Mouse (Mus musculus): ENCODE measurements at regions not wholly inside any gene's neighbourhood (a gene's known extent, or its start where the extent isn't known, plus 50 kb on each side); places are given as distances from the start of the nearest gene placed in this dataset.

DNA sequence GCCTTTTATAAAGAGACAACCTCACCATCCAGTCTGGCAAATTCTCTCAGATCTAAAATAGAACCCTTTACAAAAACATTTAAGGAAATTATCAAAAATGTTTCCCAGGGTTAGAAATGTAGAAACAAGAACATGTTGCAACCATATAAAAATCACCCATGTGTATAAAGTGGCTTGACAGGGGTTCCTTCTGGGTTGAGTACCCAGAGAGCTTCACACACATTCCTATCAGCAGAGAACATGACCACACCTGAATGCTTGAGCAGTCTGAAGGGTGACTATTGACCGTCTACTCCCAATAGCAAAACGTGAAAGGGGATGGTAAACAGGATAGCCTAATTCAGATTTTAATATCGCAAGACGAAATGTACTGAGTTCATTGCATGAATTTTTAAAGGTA is 57.8 kb upstream of the Zfand5 start:
- H3K9ac ChIP-seq = no peak overlapping the region
- no peak for DNase-seq (ENCODE audit: low spot score)
- no peaks in the 10 kb centered on the region for H3K27me3 ChIP-seq (ENCODE audit: control insufficient read depth, insufficient read depth, low read length)
- no peak overlapping the region for H3K4me3 ChIP-seq (replicated peaks; ENCODE audit: low read length)
- WGBS = 89% methylated on average over 4 of the region's 4 CpGs
- no peak overlapping the region for H3K27ac ChIP-seq
- no peaks in the 10 kb centered on the region for H3K4me1 ChIP-seq (replicated peaks; ENCODE audit: control insufficient read depth, insufficient read depth, low read length)
- no peaks in the 10 kb centered on the region for H3K9me3 ChIP-seq (ENCODE audit: control insufficient read depth, low read length)
- no peaks in the 10 kb centered on the region for H3K36me3 ChIP-seq (replicated peaks; ENCODE audit: control insufficient read depth, insufficient read depth)
- no peak overlapping the region for H3K4me2 ChIP-seq (replicated peaks)
- no peak for ATAC-seq (ENCODE audit: low FRiP score)

DNA sequence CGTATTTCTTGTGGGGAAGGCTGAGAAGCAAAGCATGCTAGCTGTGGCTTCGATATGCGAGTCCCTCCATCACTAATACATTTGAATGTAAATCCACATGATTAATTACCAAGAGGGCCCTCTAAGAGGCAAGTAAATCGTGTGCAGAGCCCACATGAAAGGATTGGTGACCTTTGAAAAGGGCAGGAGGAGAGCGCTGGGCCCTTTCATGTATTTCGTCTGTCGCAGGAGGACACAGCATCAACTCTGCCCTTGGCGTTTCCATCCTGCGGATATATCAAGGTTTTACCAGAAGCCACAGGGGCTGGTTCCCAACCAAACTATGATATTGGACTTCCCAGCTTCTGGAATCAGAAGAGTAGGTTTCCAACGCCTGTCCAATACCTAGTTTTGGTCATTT is 78.6 kb upstream of the Zfand5 start:
- Histone ChIP-seq H3K9ac (no peak overlapping the region), H3K27ac (no peak overlapping the region), H3K4me3 (replicated peaks; ENCODE audit: low read length) (no peak overlapping the region), H3K36me3 (replicated peaks; ENCODE audit: control insufficient read depth, insufficient read depth) (no peaks in the 10 kb centered on the region), H3K27me3 (ENCODE audit: control insufficient read depth, insufficient read depth, low read length) (no peaks in the 10 kb centered on the region), H3K4me2 (replicated peaks) (no peak overlapping the region), H3K4me1 (replicated peaks; ENCODE audit: control insufficient read depth, insufficient read depth, low read length) (no peaks in the 10 kb centered on the region), H3K9me3 (ENCODE audit: control insufficient read depth, low read length) (no peaks in the 10 kb centered on the region)
- 64% methylated on average over 10 of the region's 10 CpGs for WGBS
- no peak for ATAC-seq (ENCODE audit: low FRiP score)
- DNase-seq (ENCODE audit: low spot score) = no peak

DNA sequence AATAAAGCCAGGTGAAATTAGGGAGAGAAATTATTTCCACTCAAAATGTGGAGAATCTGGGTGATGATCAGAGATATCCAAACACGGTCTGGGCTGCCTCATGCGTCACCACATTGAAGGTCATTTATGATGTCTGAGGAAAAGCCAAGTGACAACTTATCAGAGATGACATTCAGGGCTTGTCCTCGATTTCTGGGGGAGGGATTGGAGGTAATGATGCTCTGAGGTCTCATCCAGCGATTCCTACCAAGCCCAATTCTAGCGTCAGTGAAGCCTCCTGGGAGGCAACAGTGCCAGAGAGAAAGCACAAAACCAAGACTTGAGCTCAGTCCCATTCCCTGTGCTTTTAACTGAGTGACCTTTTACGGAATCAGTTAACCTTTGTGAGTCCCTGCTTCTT is 79.5 kb upstream of the Zfand5 start:
- no peaks in the 10 kb centered on the region for H3K9me3 ChIP-seq (ENCODE audit: control insufficient read depth, low read length)
- H3K36me3 ChIP-seq (replicated peaks; ENCODE audit: control insufficient read depth, insufficient read depth) = no peaks in the 10 kb centered on the region
- DNase-seq (ENCODE audit: low spot score) = no peak
- H3K9ac ChIP-seq = no peak overlapping the region
- no peak overlapping the region for H3K4me3 ChIP-seq (replicated peaks; ENCODE audit: low read length)
- H3K27ac ChIP-seq = no peak overlapping the region
- no peaks in the 10 kb centered on the region for H3K4me1 ChIP-seq (replicated peaks; ENCODE audit: control insufficient read depth, insufficient read depth, low read length)
- H3K4me2 ChIP-seq (replicated peaks) = no peak overlapping the region
- WGBS = 84% methylated on average over 6 of the region's 6 CpGs
- no peak for ATAC-seq (ENCODE audit: low FRiP score)
- no peaks in the 10 kb centered on the region for H3K27me3 ChIP-seq (ENCODE audit: control insufficient read depth, insufficient read depth, low read length)

DNA sequence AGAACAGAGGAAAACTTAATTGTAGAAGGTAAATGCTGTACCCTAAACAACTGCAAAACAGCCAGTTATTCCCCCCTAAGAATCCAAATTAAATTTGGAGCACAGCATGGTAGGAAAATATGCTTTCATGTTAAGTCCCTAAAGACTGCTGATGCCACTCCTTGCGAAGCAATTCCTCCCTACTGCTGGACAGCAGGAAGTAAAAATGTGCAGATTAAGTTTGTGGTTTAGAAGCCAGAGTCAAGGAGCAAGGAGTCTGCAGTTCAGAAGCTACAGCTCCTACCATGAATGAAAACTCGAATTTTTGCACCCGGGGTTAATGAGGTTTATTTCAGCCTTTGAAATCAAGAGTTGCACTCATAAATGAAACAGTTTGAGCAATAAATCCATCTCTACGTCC is 82.9 kb upstream of the Zfand5 start:
- no peak overlapping the region for H3K9ac ChIP-seq
- DNase-seq (ENCODE audit: low spot score) (no peak), ATAC-seq (ENCODE audit: low FRiP score) (no peak)
- no peak overlapping the region for H3K27ac ChIP-seq
- H3K4me1 ChIP-seq (replicated peaks; ENCODE audit: control insufficient read depth, insufficient read depth, low read length) = no peaks in the 10 kb centered on the region
- no peaks in the 10 kb centered on the region for H3K27me3 ChIP-seq (ENCODE audit: control insufficient read depth, insufficient read depth, low read length)
- H3K4me3 ChIP-seq (replicated peaks; ENCODE audit: low read length) = no peak overlapping the region
- no peaks in the 10 kb centered on the region for H3K9me3 ChIP-seq (ENCODE audit: control insufficient read depth, low read length)
- no peaks in the 10 kb centered on the region for H3K36me3 ChIP-seq (replicated peaks; ENCODE audit: control insufficient read depth, insufficient read depth)
- WGBS = 84% methylated on average over 4 of the region's 4 CpGs
- H3K4me2 ChIP-seq (replicated peaks) = no peak overlapping the region

DNA sequence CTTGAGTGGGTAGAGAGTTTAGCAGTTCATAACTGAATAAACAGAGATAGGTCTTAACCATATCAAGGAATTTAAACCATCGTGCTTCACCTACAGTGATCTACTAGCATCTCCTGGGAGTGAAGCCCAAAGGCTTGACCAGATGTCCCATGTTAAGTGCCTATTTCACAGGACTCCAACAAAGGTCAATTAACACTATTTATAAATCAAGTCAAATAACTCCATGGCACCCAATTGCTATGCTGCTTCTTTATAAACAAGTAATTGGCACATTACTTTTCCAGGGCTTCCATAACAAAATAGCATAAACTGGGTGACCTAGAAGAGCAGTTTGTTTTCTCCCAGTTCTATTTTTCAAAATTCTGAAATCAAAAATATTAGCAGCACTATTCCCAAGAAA is 85.4 kb upstream of the Zfand5 start:
- Histone ChIP-seq H3K4me3 (replicated peaks; ENCODE audit: low read length) (no peak overlapping the region), H3K4me2 (replicated peaks) (no peak overlapping the region), H3K4me1 (replicated peaks; ENCODE audit: control insufficient read depth, insufficient read depth, low read length) (no peaks in the 10 kb centered on the region), H3K36me3 (replicated peaks; ENCODE audit: control insufficient read depth, insufficient read depth) (no peaks in the 10 kb centered on the region), H3K27ac (no peak overlapping the region), H3K9me3 (ENCODE audit: control insufficient read depth, low read length) (no peaks in the 10 kb centered on the region), H3K27me3 (ENCODE audit: control insufficient read depth, insufficient read depth, low read length) (no peaks in the 10 kb centered on the region), H3K9ac (no peak overlapping the region)
- ATAC-seq (ENCODE audit: low FRiP score) (no peak), DNase-seq (ENCODE audit: low spot score) (no peak)
- WGBS = 100% methylated on average over 1 of the region's 1 CpGs

DNA sequence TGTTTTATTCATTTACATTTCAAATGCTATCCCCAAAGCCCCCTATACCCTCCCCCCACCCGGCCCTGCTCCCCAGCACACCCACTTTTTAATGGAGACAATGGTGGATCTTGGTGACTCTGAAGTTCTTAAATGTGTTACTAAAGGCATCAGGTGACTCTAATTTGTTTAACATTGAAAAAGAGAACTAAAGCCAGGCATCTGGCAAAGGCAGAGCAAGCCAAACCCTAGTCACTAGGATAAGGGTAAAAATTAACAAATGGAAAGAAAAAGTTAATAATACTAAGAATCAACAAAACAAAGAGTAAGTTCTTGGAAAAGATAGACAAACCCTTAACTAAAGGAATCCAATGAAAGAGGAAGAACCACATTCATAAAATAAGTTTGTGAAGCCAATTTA is 86.1 kb upstream of the Zfand5 start:
- 92% methylated on average over 1 of the region's 1 CpGs for WGBS
- H3K9me3 ChIP-seq (ENCODE audit: control insufficient read depth, low read length) = no peaks in the 10 kb centered on the region
- ATAC-seq (ENCODE audit: low FRiP score) = no peak
- no peaks in the 10 kb centered on the region for H3K27me3 ChIP-seq (ENCODE audit: control insufficient read depth, insufficient read depth, low read length)
- DNase-seq (ENCODE audit: low spot score) = no peak
- H3K36me3 ChIP-seq (replicated peaks; ENCODE audit: control insufficient read depth, insufficient read depth) = no peaks in the 10 kb centered on the region
- H3K4me3 ChIP-seq (replicated peaks; ENCODE audit: low read length) = no peak overlapping the region
- H3K9ac ChIP-seq = no peak overlapping the region
- H3K27ac ChIP-seq = no peak overlapping the region
- no peaks in the 10 kb centered on the region for H3K4me1 ChIP-seq (replicated peaks; ENCODE audit: control insufficient read depth, insufficient read depth, low read length)
- no peak overlapping the region for H3K4me2 ChIP-seq (replicated peaks)

DNA sequence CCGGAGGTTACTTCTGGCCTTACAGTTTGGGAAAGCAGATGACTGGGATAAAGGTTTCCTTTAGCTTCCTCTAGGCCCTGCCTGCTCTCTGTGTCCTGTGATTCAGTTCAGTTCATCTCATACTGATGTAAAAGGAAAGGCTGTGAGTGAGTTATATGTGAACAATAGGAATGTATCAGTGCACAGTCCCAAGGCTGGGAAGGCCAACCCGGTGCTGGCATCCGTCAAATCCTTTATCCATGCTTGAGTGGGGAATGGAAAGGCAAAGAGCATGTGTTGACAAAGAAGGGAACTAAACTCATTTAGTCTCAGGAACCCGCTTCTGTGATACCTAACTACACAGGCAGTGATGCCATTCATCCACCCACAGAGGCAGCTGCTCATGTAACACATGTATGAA is 89.0 kb upstream of the Zfand5 start:
- H3K27me3 ChIP-seq (ENCODE audit: control insufficient read depth, insufficient read depth, low read length) = no peaks in the 10 kb centered on the region
- H3K9me3 ChIP-seq (ENCODE audit: control insufficient read depth, low read length) = no peaks in the 10 kb centered on the region
- ATAC-seq (ENCODE audit: low FRiP score) (no peak), DNase-seq (ENCODE audit: low spot score) (no peak)
- H3K27ac ChIP-seq = no peak overlapping the region
- no peak overlapping the region for H3K4me2 ChIP-seq (replicated peaks)
- no peak overlapping the region for H3K4me3 ChIP-seq (replicated peaks; ENCODE audit: low read length)
- no peaks in the 10 kb centered on the region for H3K36me3 ChIP-seq (replicated peaks; ENCODE audit: control insufficient read depth, insufficient read depth)
- 60% methylated on average over 4 of the region's 4 CpGs for WGBS
- H3K9ac ChIP-seq = no peak overlapping the region
- no peaks in the 10 kb centered on the region for H3K4me1 ChIP-seq (replicated peaks; ENCODE audit: control insufficient read depth, insufficient read depth, low read length)

DNA sequence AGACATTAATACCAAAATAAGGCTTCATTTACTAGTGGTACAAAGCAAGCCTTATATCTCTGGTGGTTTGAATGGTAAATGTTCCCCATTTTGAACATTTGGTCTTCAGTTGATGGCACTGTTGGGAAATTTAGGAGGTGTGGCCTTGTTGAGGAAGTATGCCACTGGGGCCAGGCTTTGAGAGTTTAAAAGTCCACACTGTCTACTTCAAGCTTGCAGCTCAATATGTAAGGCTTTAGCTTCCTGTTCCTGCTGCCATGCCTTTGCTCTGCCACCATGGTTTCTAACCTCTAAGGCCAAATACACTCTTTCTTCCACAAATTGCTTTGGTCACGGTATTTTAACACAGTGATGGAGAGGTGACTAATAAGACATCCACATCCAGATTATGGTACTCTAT is 92.2 kb upstream of the Zfand5 start:
- Histone ChIP-seq H3K9ac (no peak overlapping the region), H3K4me1 (replicated peaks; ENCODE audit: control insufficient read depth, insufficient read depth, low read length) (0 out of 2 replicates have a peak, but pooled peaks cover under 1% of the 10 kb centered on the region), H3K4me3 (replicated peaks; ENCODE audit: low read length) (no peak overlapping the region), H3K27me3 (ENCODE audit: control insufficient read depth, insufficient read depth, low read length) (no peaks in the 10 kb centered on the region), H3K9me3 (ENCODE audit: control insufficient read depth, low read length) (no peaks in the 10 kb centered on the region), H3K36me3 (replicated peaks; ENCODE audit: control insufficient read depth, insufficient read depth) (no peaks in the 10 kb centered on the region), H3K4me2 (replicated peaks) (no peak overlapping the region), H3K27ac (no peak overlapping the region)
- DNase-seq (ENCODE audit: low spot score) = no peak
- WGBS = 78% methylated on average over 1 of the region's 1 CpGs
- ATAC-seq (ENCODE audit: low FRiP score) = no peak

DNA sequence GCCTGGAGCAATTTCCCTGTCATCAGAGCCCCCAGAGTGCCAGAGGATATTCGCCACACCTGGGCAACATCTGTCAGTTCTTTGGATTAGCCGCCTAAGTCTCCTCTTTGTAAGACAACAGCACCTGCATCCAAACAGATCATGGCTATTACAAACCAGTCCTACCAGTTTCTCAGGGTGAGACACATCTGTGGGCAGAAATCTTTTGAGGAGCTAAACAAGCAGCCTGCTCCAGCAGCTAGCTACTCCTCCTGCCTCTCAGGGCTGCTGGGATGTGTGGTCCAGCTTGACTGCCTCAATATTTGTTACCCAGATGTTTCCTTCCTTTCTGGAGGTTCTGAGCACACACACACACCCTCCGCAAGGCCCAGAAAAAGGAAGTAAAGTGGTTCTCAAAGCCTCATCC is 96.6 kb upstream of the Zfand5 start:
- Histone ChIP-seq H3K27me3 (ENCODE audit: control insufficient read depth, insufficient read depth, low read length) (no peaks in the 10 kb centered on the region), H3K9me3 (ENCODE audit: control insufficient read depth, low read length) (no peaks in the 10 kb centered on the region), H3K4me2 (replicated peaks) (no peak overlapping the region), H3K4me3 (replicated peaks; ENCODE audit: low read length) (no peak overlapping the region), H3K4me1 (replicated peaks; ENCODE audit: control insufficient read depth, insufficient read depth, low read length) (0 out of 2 replicates have a peak, but pooled peaks cover 4% of the 10 kb centered on the region), H3K27ac (no peak overlapping the region), H3K36me3 (replicated peaks; ENCODE audit: control insufficient read depth, insufficient read depth) (no peaks in the 10 kb centered on the region), H3K9ac (no peak overlapping the region)
- WGBS = 76% methylated on average over 3 of the region's 3 CpGs
- ATAC-seq (ENCODE audit: low FRiP score) (no peak), DNase-seq (ENCODE audit: low spot score) (no peak)

DNA sequence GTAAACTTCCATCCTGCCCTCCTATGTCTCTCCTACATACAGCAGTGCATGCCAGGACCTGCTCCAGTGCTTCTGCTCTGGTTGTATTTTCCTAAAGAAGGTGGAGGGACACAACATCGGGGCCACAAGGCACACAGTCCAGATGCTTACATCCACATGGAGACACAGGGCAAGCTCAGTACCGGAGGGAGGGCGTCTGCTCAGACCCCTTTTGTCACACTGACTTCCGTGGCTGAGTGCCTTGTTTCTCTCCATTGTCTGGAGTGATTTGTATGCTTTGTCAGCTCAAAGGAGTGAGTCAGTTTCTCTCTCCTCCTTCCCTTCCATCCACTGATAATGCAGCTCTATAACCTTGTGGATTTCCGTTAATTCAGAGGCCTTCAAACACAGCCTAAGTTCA is 97.4 kb upstream of the Zfand5 start:
- Histone ChIP-seq H3K27ac (no peak overlapping the region), H3K4me1 (replicated peaks; ENCODE audit: control insufficient read depth, insufficient read depth, low read length) (0 out of 2 replicates have a peak, but pooled peaks cover 4% of the 10 kb centered on the region), H3K9me3 (ENCODE audit: control insufficient read depth, low read length) (no peaks in the 10 kb centered on the region), H3K27me3 (ENCODE audit: control insufficient read depth, insufficient read depth, low read length) (no peaks in the 10 kb centered on the region), H3K36me3 (replicated peaks; ENCODE audit: control insufficient read depth, insufficient read depth) (no peaks in the 10 kb centered on the region), H3K4me2 (replicated peaks) (no peak overlapping the region), H3K9ac (no peak overlapping the region), H3K4me3 (replicated peaks; ENCODE audit: low read length) (no peak overlapping the region)
- DNase-seq (ENCODE audit: low spot score) = no peak
- peak; percentile 48; the same call in 1 of the 2 replicates for ATAC-seq (ENCODE audit: low FRiP score)
- WGBS = 15% methylated on average over 5 of the region's 5 CpGs
